Mouse (Mus musculus): ENCODE results near the gene Olfr1441.

The Olfr1441 gene

DNA sequence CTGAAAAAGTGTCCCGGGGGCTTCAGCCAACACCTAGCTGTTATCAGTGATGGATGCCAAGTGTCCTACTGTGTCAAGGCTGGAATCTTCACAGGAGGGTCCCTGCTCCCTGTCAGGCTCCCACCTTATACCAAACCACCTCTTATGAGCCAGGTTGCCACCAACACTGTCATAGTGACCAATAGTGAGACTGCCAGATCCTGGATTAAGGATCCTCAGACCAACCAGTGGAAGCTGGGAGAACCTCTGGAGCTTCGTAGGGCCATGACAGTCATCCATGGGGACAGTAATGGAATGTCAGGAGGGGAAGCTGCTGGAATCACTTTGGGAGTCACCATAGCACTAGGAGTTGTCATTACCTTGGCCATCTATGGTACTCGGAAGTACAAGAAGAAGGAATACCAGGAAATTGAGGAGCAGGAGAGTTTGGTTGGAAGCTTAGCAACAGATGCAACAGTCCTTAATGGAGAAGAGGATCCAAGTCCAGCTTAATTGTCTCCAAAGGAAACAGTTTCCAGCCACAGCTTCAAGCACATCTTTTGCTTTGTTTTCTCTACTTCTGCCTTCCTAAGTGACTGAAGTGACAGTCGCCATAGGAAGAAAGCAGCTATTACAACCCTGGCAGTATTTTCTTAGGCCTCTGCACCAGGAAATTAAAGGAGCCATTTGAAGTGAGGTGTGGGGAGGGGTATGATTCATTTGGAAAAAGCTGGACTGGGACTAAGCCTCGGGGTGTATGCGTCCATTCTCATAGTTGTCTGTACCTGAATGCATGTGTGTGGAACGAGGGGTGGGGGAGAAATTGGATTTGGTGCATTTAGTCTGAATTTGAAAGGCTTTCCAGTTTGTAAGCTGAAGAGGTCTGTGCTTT, 45.9 kb downstream of the Olfr1441 start:
- DNase-seq (ENCODE audit: low spot score): no peak

DNA sequence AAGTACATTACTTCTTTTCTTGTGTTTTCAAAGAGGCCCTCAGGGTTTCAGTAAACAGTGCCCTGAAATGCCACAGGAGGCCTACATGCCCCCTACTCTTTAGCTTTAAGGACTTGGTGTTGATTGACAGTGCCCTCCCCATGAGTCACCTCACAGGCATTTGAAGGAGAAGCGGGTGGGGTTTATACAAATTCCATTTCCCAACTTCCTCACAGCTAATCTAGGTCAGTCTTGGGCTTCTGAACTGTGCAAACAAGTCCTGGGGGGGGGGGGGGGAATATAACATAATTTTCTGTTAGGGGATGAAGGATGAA, 46.4 kb downstream of the Olfr1441 start:
- no peak for DNase-seq (ENCODE audit: low spot score)

DNA sequence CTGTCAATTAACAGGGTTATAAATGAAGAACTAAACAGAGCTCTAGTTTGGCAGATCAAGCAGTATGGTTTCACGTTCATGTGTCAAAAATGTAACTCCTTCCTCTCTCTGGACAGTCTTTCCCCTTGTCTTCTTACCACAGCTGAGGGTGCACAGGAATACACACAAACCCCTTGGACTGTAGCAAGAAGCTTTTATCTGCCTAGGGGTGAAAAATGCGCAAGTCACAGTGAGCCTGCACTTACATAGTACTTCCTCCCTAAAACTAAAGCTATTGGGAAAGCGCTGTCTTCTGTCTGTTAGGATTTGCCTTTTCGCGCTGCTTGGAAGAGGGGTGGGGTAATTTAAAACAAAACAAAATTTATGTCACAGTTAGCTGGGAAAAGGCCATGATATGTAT, 46.9 kb downstream of the Olfr1441 start:
- DNase-seq (ENCODE audit: low spot score): no peak

DNA sequence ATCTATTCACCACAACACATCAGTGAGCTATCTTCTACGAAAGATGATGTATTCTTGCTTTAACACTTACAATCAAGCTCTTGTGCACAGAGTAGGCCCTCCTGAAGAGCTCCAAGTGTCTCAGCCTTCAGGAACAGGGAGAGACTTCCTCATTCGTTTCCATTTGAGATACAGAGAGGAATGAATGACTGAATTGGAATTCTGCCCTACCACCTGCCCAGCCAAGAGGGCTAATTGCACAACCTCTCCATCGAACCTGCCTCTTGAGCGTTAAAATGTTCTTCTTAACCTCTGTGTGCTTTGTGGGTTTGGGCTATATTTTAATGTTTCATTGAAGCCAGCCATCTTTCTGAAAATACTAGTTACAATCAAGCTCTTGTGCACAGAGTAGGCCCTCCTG, 47.4 kb downstream of the Olfr1441 start:
- no peak for DNase-seq (ENCODE audit: low spot score)

DNA sequence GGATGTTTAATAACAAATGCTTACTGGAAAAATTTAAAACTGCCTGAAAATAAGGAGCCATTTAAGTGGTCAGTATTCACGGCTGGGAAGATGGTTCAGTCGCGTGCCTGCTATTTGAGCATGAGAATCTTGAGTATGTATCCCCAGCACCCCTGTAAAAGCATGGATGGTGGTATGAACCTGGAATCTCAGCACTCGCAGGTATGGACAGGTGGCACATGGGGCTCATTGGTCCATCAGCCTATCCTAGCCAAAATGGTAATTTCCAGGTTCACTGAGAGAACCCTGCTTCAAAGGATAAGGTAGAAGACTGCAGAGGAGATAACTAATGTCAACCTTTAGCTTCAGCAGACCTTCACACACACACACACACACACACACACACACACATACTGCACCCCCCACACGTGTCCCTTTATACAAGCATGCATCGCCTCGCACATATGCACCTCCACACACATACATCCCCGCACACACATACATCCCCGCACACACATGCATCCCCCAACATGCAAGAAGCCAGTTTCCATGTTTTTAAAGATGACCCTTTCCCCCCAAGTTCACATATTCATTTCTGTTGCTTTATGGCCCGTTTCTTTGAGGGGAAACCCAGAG, 48.4 kb downstream of the Olfr1441 start:
- no peak for DNase-seq (ENCODE audit: low spot score)

DNA sequence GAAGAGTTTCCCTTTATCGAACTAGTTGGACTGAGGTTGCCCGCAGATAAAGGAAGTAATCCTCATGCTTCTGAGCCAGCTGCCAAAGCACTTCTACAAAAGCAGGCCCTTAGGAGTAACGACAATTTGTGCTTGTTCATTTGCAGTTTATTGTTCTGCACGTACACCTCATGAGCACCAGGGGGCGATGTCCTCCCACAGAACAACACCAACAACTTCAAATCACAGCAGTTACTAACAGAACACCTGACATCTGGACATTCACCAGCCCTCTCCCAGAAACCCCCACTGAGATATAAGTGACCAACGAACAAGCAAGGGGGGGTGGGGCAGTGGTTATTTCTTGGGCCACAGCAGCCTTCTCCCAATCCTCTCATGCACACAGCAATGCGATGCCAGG, 49.0 kb downstream of the Olfr1441 start:
- peak; percentile 88 for DNase-seq (ENCODE audit: low spot score)

DNA sequence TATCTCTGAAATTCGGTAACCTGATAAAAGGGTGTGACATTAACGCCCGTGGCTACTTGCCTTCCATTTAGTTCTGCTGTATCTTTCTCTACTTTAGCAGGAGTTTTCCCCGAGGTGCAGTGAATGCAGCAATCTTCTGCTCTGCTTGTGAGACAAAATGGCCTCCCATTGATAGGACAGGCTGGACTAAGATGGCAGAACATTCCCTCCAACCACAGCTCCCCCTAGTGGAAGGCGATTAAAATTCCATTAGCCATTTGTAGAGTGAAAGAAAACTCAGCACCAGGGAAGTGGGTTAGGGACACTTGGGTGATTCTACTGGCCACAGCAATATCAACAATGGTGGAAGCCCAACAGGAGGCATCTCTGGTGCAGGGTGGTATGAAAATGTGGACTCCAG, 50.2 kb downstream of the Olfr1441 start:
- DNase-seq (ENCODE audit: low spot score): peak; percentile 87

DNA sequence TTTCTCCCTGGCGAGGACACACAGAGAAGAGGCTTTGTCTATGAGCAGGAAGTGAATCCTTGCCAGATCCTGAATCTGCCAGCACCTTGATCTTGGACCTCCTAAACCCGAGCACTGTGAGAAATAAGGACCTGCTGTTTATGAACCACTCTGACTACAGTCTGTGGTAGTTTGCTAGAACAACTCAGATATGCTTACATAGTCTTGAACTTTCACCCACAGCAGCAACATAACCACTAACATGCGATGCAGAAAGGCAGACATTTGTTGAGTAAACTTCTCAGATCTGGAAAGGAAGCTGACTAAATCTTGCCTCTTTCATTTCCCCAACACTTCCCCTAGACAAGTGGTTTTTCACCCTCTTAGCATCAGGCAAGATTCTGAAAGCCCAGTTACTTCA, 54.6 kb downstream of the Olfr1441 start:
- DNase-seq (ENCODE audit: low spot score): peak; percentile 73

DNA sequence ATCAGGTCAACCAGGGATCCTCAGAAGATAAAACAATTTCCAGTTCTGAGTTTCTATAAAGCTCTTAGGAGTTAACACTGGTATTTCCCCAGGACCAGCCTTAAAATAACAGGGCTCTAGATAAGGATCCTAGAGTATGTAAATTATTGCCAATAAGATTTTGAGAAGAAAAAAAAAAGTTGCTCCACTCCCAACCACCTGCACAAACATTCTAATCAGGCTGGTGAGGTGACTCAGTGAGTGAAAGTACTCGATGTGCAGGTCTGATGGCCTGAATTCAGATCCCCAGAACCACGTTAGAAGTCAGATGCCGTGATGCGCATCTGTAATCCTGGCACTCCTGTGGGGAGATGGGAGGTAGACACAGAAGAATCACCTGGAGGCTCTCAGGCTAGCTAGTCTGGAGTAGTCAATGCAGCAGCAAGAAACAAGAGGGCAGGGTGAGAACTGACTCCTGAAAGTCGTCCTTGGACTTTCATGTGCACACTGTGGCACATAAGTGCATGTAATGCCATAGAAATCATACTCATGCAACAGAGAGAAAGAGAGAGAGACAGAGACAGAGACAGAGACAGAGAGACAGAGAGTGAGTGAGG, 55.2 kb downstream of the Olfr1441 start:
- DNase-seq (ENCODE audit: low spot score): no peak
